Mouse (Mus musculus) layer of hippocampus, postnatal 14 days (tissue): ENCODE measurements around the gene Rae1. TPM values are rescaled to one million over a fixed set of nuclear protein-coding genes. Genes with fewer than 3 reads are reported as not detected.
A peak's percentile ranks its signal among the peaks of the same experiment; 100 is the strongest.

Experiments used
- DNase-seq, 2 experiments: peaks; one replicate each; pipeline ENCODE4 v3.0.0; 2021 to 2022; ENCODE audit warnings: low spot score in 2 of 2, mixed read lengths in 1 of 2
- total RNA-seq, 2 experiments: library from RNA; stranded (reverse); gene quantifications; 2 replicates each; pipeline ENCODE4 v1.2.3; 2021

Gene Rae1
- total RNA-seq, 2 experiments from 2014 or later, result 71.8 to 75.5 TPM

DNA sequence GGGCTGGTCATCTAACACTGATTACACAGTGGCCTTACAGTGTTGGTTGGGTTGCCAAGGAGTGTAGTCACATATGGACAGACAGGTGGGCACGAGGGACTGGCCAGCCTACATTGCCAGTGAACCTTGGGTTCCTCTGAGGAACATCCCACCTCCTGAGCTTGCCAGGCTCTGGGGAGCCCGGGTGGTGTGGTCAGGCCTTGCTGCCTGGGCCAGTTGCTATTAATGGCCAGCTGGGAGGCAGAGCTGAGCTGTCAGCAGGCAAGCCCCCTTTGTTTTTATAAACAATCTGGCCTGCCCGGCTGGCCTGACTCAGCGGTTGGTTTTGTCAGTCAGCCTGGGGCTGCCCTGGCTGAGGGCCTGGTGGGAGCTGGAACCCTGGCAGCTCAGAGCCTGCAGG lies 25.0 kb downstream of the Rae1 start:
- DNase-seq, result peak; percentile 30 to 53

DNA sequence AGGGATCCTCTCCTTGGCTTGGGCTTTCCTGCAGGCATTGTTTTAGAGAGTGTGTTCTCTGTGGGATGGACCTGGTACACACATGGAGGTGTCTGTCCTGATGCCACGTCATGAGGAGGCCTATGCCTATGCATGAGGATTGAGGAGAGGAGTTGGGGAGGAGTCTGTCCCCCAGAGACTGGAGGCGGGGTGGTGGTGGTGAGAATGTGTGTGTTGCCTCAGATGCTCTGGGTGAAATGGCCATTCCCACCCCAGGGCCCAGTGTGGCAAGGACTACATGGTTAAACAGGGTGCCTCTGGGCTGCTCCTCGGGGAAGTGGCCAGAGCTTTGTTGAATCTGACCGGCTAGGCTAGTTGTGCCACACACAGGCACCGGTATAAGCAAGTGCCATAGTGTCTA lies 26.4 kb downstream of the Rae1 start:
- no peak for DNase-seq

GRCm38 (mm10) chr2:173026688-173027131 lies 26.8 kb downstream of the Rae1 start:
- no peak for DNase-seq

DNA sequence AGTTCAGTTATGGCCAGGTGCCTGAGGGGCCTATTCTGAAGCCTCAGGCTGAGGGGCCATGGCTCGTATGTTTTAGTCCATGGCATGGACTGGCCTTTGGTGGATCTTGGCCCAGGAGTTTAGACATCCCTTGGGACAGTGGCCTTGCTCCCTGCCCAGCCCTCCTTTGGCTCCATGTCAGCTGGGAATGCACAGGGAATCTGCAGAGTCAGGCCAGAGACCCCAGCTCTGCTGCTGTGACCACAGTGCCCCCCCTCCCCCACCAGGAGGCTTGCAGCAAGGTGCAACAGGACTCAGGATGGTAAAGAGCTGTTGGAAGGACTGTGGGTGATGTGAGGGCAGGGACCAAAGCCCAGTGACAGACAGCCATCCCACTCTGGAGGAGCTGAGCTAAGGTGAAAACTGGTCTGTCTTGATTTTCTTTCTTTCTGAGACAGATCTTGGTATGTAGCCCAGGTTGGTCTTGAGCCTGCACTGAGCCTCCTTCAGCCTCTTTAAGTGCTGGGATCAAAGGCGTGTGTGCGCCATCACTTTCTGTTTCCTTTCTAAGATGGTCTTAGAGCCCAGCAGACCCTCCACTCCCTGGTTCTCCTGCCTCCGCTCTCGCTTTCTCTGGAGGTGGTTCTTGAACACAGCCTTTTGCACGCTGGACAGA lies 27.4 kb downstream of the Rae1 start:
- no peak for DNase-seq

DNA sequence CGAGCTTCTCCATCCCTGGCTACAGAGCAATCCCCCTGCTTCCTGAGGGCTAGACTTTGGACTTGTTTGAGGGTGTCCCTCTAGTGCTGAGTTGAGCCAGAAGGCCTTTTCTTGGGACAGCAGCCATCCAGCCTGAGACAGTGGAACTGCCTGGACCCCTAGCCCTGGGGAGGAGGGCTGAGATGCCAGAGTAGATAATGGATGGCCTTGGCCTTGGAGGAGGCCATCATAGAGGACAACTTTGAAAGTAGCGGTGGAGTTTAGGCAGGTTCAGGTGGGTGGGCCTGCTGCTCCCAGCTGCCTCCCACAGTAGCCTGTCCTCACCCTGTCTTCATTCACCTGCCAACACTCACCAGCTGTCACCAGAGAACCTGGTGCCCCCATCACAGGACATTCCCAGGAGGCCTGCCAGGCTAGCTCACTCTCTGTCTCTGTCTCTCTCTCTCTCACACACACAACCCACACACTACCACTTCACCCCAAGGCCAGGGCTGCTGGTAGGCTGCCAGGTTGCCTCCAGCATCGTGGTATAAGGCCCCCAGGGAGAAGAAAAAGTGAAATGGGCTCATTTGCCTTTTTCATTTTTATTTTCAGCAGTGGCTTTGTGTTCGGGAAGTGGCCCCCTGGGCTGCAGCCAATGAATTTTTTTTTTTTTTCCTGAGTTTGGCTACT lies 28.0 kb downstream of the Rae1 start:
- no peak for DNase-seq

- DNase-seq, result no peak
Observed at GRCm38 (mm10) chr2:173028508-173029031, 28.7 kb downstream of the Rae1 start.

DNA sequence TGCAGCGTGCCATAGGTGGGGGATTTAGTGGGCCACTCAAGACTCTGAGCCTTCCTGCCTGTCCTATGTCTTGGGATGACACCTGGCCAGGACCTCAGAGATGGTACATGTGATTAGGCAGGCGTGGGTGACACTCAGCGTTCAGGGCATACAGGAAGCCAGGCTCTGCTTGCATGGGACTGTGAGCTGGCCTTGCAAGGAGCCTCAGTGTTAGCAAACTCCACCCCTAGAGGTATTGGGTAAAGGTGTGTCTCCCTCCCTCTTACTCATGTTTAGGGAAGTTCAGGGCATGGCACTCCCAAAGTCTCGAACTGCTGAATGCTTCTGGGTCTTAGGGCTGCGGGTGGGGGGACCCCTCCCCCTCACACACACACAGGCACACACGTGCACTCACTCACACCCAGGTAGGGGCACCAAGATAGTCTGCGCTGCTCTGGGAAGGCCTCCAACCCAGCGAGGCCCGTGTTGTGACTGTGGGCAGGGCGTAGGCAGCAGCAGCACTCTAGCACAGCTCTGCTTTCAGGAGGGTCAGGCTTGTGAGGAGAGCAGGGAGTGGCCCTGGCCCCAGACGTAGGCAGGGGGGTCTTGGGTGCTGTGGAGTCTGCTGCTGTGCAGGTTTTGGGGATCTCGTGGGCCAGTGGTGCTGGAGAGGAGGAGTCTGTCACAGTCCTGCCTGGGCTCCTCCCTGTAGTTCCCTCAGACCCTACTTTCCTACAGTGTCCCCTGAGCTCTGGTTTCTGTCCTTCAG lies 30.8 kb downstream of the Rae1 start:
- no peak for DNase-seq

DNA sequence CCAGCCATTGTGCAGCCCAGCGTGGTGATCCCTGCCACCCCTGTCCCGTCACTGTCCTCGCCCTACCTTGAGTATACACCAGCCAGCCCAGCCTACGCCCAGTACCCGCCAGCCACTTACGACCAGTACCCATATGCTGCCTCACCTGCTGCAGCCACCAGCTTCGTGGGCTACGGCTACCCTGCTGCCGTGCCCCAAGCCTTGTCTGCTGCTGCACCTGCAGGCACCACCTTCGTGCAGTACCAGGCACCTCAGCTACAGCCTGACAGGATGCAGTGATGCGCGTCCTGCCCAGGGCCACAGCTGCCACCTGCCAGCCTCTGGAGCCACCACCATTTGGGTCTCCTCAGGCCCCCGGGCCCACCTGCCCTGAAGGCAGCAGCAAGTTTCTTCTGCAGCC lies 33.6 kb downstream of the Rae1 start:
- DNase-seq, result no peak

DNA sequence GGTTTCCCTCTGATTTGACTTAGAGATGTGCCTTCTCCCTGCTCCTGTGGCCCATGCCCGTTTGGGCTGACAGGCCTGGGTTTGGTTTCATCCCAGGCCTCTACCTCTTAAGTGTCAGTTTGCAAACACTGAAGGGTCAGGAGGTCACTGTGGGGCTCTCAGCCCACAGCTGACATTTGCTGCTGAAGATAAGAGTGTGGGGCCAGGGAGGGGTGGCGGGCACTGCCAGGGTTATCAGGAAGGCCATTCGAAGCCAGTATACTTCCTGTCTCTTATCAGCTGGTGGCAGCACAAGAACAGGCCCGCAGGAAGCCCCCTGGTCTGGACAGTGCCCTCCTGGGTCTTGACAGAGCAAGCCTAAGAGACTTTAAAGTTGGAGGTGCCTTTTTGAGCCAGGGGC lies 35.1 kb downstream of the Rae1 start:
- DNase-seq, result no peak

DNA sequence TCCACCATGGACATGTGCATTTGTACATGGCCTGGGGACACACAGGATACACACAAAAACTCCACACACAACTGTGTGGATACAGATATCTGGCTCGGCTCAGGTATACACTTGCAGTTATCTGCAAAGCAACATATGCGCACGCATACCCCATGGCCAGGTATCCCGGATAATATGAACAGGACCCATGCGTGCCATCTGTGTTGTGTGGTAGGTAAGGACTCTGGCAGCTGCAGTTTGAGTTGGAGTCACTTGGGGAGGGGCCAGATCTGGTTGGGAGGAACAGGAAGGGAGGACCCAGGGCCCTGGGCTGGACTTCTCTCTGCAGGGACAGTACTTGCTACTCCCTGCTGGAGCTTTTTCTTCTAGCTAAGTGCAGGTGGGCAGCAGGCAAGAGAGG lies 35.7 kb downstream of the Rae1 start:
- DNase-seq, result no peak

GRCm38 (mm10) chr2:173036055-173036454 lies 36.1 kb downstream of the Rae1 start:
- no peak for DNase-seq

GRCm38 (mm10) chr2:173036611-173037010 lies 36.7 kb downstream of the Rae1 start:
- DNase-seq, result no peak

DNA sequence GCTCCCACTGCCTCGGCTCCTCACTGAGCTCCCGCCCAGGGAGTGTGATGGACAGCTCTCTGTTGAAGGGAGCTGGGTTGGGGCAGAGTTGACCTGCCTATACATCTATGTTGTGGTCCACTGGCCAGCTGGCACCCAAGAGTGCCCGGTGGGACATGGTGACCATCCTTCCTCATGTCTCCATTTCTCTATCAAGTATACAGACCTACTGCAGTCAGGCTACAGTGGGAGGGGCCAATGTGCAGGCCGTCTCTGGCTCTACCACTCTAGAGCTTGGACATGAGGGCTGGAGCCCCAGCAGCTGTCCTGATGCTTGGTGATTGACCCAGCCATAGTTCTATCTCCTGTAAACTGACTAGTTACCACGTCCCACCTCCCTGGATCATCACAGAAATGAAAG lies 37.4 kb downstream of the Rae1 start:
- DNase-seq, result no peak

- no peak for DNase-seq
Observed at GRCm38 (mm10) chr2:173037827-173038607, 38.1 kb downstream of the Rae1 start.

GRCm38 (mm10) chr2:173039041-173039440 lies 39.1 kb downstream of the Rae1 start:
- no peak for DNase-seq

DNA sequence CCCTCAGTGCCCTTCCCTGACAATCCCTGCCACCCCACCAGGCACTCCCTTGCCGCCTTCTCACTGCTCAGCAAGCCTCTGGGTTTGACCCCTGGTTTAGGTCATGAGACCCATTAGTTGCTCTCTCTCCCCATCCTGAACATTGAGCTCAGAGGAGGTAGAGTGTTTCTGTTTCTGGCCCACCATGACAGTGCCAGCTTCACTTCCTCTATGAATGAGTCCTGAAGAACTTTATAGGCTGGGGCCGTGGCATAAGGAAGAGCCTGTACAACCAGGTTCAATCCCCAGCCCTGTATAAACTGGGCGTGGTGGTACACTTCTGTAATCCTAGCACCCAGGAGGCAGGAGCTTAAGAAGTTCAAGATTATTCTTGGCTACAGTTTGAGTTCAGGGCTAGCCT lies 40.9 kb downstream of the Rae1 start:
- DNase-seq, result no peak

- DNase-seq, result no peak
Observed at GRCm38 (mm10) chr2:173041242-173041641, 41.3 kb downstream of the Rae1 start.

- DNase-seq, result no peak
Observed at GRCm38 (mm10) chr2:173041893-173042292, 42.0 kb downstream of the Rae1 start.

- no peak for DNase-seq
Observed at GRCm38 (mm10) chr2:173042504-173043162, 42.7 kb downstream of the Rae1 start.

- no peak for DNase-seq
Observed at GRCm38 (mm10) chr2:173044198-173044970, 44.5 kb downstream of the Rae1 start.
